Mouse (Mus musculus): ENCODE measurements around the gene Rfwd3. TPM values are rescaled to one million over a fixed set of nuclear protein-coding genes. Genes with fewer than 3 reads are reported as not detected.

Rfwd3 gene
- total and polyA plus RNA-seq, 3 experiments = 54.2 to 63.2 TPM; not detected in 1

- Histone ChIP-seq H3K79me2 (ENCODE audit: control insufficient read depth, insufficient read depth, low read length, poor library complexity) (peaks cover 19% of the 10 kb centered on the region), H3K9me3 (replicated peaks; ENCODE audit: insufficient read depth, low read length) (no peaks in the 10 kb centered on the region), H3K4me3 (ENCODE audit: control insufficient read depth in 1 of 2, insufficient read depth in 1 of 2, low read depth in 2 of 2, low read length in 2 of 2) (peak within 1 kb of the TSS; percentile 74 to 79), H3K27ac (ENCODE audit: control insufficient read depth, low read depth, low read length) (peak within 1 kb of the TSS; percentile 83), H3K36me3 (ENCODE audit: control insufficient read depth in 1 of 2, insufficient read depth in 2 of 2, low read length in 2 of 2) (peaks cover 0 to 12% of the 10 kb centered on the region in 2 experiments; a peak in 2 of 4 replicates), H3K9ac (ENCODE audit: control insufficient read depth, low read depth, low read length, poor library complexity, severe bottlenecking) (peak within 1 kb of the TSS; percentile 81), H3K4me1 (ENCODE audit: control insufficient read depth in 1 of 2, insufficient read depth in 2 of 2, low read length in 2 of 2) (peaks cover 4 to 16% of the 10 kb centered on the region in 2 experiments; a peak in 3 of 4 replicates), H3K27me3 (ENCODE audit: control insufficient read depth in 1 of 2, insufficient read depth in 2 of 2, low read length in 2 of 2) (no peaks in the 10 kb centered on the region)
- peak; percentile 81 for DNase-seq (ENCODE audit: low read depth, low spot score)
- TF ChIP-seq CHD2 (IDR thresholded peaks at IDR 0.05; ENCODE audit: low read length) (no peak), TBP (IDR thresholded peaks at IDR 0.05; ENCODE audit: low read depth, low read length) (no peak; the same call in 1 of the 2 replicates), GATA1 (IDR thresholded peaks at IDR 0.05; ENCODE audit: low read depth, low read length) (no peak), CTCF (IDR thresholded peaks at IDR 0.05 in 2 of 3, conservative IDR thresholded peaks at IDR 0.05 in 1 of 3; ENCODE audit: control insufficient read depth in 1 of 3, insufficient read depth in 1 of 3, low read depth in 2 of 3, low read length in 3 of 3, poor library complexity in 1 of 3, severe bottlenecking in 1 of 3) (no peak), JUND (IDR thresholded peaks at IDR 0.05; ENCODE audit: low read depth, low read length) (no peak), TAL1 (IDR thresholded peaks at IDR 0.05; ENCODE audit: low read length) (no peak), E2F4 (IDR thresholded peaks at IDR 0.05; ENCODE audit: borderline replicate concordance, low read depth, low read length) (no peak), ZKSCAN1 (IDR thresholded peaks at IDR 0.05; ENCODE audit: low read depth, low read length) (no peak), MYC (IDR thresholded peaks at IDR 0.05; ENCODE audit: low read depth, low read length) (no peak), NELFE (IDR thresholded peaks at IDR 0.05; ENCODE audit: low read depth, low read length) (peak; percentile 37; the same call in 1 of the 2 replicates), TCF12 (IDR thresholded peaks at IDR 0.05; ENCODE audit: low read depth, low read length) (0 out of 2 replicates have a peak, but pooled peaks have one; percentile 5), SIN3A (IDR thresholded peaks at IDR 0.05; ENCODE audit: low read length) (peak; percentile 68; the same call in 1 of the 2 replicates), ZMIZ1 (IDR thresholded peaks at IDR 0.05; ENCODE audit: low read depth, low read length) (no peak), USF2 (IDR thresholded peaks at IDR 0.05; ENCODE audit: borderline replicate concordance in 1 of 2, insufficient read depth in 1 of 2, low read depth in 1 of 2, low read length in 2 of 2) (no peak), POLR2AphosphoS2 (IDR thresholded peaks at IDR 0.05; ENCODE audit: low read length) (no peak), POLR2AphosphoS5 (IDR thresholded peaks at IDR 0.05; ENCODE audit: borderline replicate concordance, low read depth, low read length) (no peak), ZNF384 (IDR thresholded peaks at IDR 0.05; ENCODE audit: low read depth, low read length) (no peak), UBTF (IDR thresholded peaks at IDR 0.05; ENCODE audit: borderline replicate concordance, insufficient read depth, low read depth, low read length) (0 out of 2 replicates have a peak, but pooled peaks have one; percentile 63), SMC3 (IDR thresholded peaks at IDR 0.05; ENCODE audit: low read depth, low read length) (no peak), MAFK (IDR thresholded peaks at IDR 0.05; ENCODE audit: borderline replicate concordance, low read depth, low read length) (no peak), ZC3H11A (IDR thresholded peaks at IDR 0.05; ENCODE audit: low read depth, low read length) (no peak), RAD21 (IDR thresholded peaks at IDR 0.05; ENCODE audit: low read depth, low read length) (no peak), ELF1 (IDR thresholded peaks at IDR 0.05; ENCODE audit: low read depth, low read length) (no peak), NRF1 (IDR thresholded peaks at IDR 0.05; ENCODE audit: insufficient read depth, low read depth, low read length, poor library complexity, severe bottlenecking) (no peak), CHD1 (IDR thresholded peaks at IDR 0.05; ENCODE audit: low read depth, low read length) (no peak), USF1 (IDR thresholded peaks at IDR 0.05; ENCODE audit: low read depth, low read length) (no peak), RCOR1 (IDR thresholded peaks at IDR 0.05; ENCODE audit: low read depth, low read length) (no peak), MEF2A (IDR thresholded peaks at IDR 0.05; ENCODE audit: extremely low read depth, insufficient replicate concordance, low read depth, low read length, poor library complexity, severe bottlenecking) (no peak), EP300 (IDR thresholded peaks at IDR 0.05; ENCODE audit: low read depth in 1 of 2, low read length in 2 of 2) (no peak), ETS1 (IDR thresholded peaks at IDR 0.05; ENCODE audit: low read depth, low read length) (no peak), MAZ (IDR thresholded peaks at IDR 0.05; ENCODE audit: low read depth, low read length) (0 out of 2 replicates have a peak, but pooled peaks have one; percentile 31), HCFC1 (IDR thresholded peaks at IDR 0.05; ENCODE audit: low read depth, low read length) (no peak), POLR2A (IDR thresholded peaks at IDR 0.05; ENCODE audit: control insufficient read depth in 1 of 2, insufficient read depth in 1 of 2, low read depth in 1 of 2, low read length in 2 of 2, poor library complexity in 1 of 2) (peak in 1 of 2 experiments; percentile 57; a peak in 2 of 4 replicates), MYB (IDR thresholded peaks at IDR 0.05; ENCODE audit: low read depth, low read length) (no peak), KAT2A (conservative IDR thresholded peaks at IDR 0.05; ENCODE audit: low read depth, low read length) (no peak), MXI1 (IDR thresholded peaks at IDR 0.05; ENCODE audit: low read depth, low read length) (peak; percentile 85), BHLHE40 (IDR thresholded peaks at IDR 0.05; ENCODE audit: borderline replicate concordance, low read depth, low read length) (no peak)
These were observed 37.9 kb upstream of the Rfwd3 start, which contains the start of gene Mlkl for GRCm38 (mm10) chr8:111337890-111338347. Gene Mlkl (minus strand): TSS chr8:111338177.

All from MEL (cell line).